Comparison of ENCODE assay signal across 1 mouse cellular context in the genomic region with DNA sequence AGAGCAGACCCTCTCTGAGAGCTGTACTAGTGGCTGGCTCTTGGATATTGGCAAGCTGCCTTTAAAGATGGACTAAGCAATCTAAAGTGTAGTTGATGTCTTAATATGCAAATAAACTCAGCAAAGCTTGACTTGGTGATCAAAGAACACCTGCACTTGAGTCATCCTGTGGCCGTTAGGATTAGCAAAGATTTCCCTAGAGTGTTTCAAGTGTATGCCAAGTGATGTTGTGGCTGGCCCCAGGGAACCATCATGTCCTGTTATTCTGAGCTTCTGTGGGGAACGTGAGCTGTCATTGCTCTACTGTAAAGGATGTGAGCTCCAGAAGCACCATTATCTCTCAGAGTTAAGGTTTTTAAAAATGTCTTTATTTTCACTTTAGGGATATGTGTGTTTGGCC.
TF ChIP-seq lines count a peak whose summit lies in the region.

No protein-coding gene starts in this region.

TF ChIP-seq in CH12.LX, 34 proteins besides CTCF, POLR2A, EP300 and RAD21 (continued from another document):
- TF ChIP-seq TCF12 (IDR thresholded peaks at IDR 0.05; ENCODE audit: low read depth, low read length): peak; percentile 54; the same call in 1 of the 2 replicates
- no peak for TF ChIP-seq TBP (conservative IDR thresholded peaks at IDR 0.05; ENCODE audit: low read depth, low read length)
- no peak for TF ChIP-seq NELFE (IDR thresholded peaks at IDR 0.05; ENCODE audit: low read depth, low read length)
- TF ChIP-seq ZC3H11A (IDR thresholded peaks at IDR 0.05; ENCODE audit: low read depth, low read length): no peak
- no peak for TF ChIP-seq MYC (IDR thresholded peaks at IDR 0.05; ENCODE audit: low read depth, low read length)
- TF ChIP-seq CHD2 (IDR thresholded peaks at IDR 0.05; ENCODE audit: low read length): no peak
- TF ChIP-seq NRF1 (IDR thresholded peaks at IDR 0.05; ENCODE audit: low read depth, low read length): no peak
- no peak for TF ChIP-seq PAX5 (IDR thresholded peaks at IDR 0.05; ENCODE audit: low read length)
- TF ChIP-seq MAX (IDR thresholded peaks at IDR 0.05; ENCODE audit: low read length): no peak
